Mouse (Mus musculus) midbrain, embryonic 16.5 days (tissue): ENCODE results near the gene Rffl. TPM values are rescaled to one million over a fixed set of nuclear protein-coding genes. Genes with fewer than 3 reads are reported as not detected.
"Not testable (repeated sequence)": the region's sequence is repeated elsewhere in the genome, so short reads cannot be mapped to it uniquely, and the experiment has no call there.

Experiments used
- ATAC-seq: fragments of 200-750 bp; cut with Nextera tagmentation; 2 replicates; pipeline ENCODE4 v1.8.0; 2017; ENCODE audit warnings: moderate TSS enrichment
- H3K27ac ChIP-seq: fragments of 300-500 bp; sonication (generic); 2 replicates; pipeline ENCODE4 v1.5.1; 2014; ENCODE audit warnings: mild to moderate bottlenecking, low read length, mixed read lengths
- H3K27me3 ChIP-seq: fragments of 300-500 bp; sonication (generic); 2 replicates; pipeline ENCODE4 v1.6.1; 2014; ENCODE audit warnings: low read depth, low read length, mixed read lengths; ENCODE audit not compliant: control insufficient read depth, insufficient read depth
- H3K36me3 ChIP-seq: fragments of 300-500 bp; sonication (generic); 2 replicates; pipeline ENCODE4 v1.6.1; 2014; ENCODE audit warnings: mild to moderate bottlenecking, low read length, moderate library complexity, mixed read lengths; ENCODE audit not compliant: control insufficient read depth, insufficient read depth
- H3K4me1 ChIP-seq: fragments of 300-500 bp; sonication (generic); 2 replicates; pipeline ENCODE4 v1.6.1; 2014; ENCODE audit warnings: mild to moderate bottlenecking, low read length, mixed read lengths; ENCODE audit not compliant: control insufficient read depth, insufficient read depth
- H3K4me2 ChIP-seq: fragments of 300-500 bp; sonication (generic); 2 replicates; pipeline ENCODE4 v1.6.1; 2014; ENCODE audit warnings: mild to moderate bottlenecking, low read length, mixed read lengths
- H3K4me3 ChIP-seq: fragments of 300-500 bp; sonication (generic); 2 replicates; pipeline ENCODE4 v1.5.1; 2014; ENCODE audit warnings: low read depth, mild to moderate bottlenecking, low read length, moderate library complexity, mixed read lengths
- H3K9ac ChIP-seq: fragments of 300-500 bp; sonication (generic); 2 replicates; pipeline ENCODE4 v1.6.1; 2014; ENCODE audit warnings: low read depth, low read length, mixed read lengths
- H3K9me3 ChIP-seq: fragments of 300-500 bp; sonication (generic); replicated peaks from 2 replicates; pipeline ENCODE4 v1.6.1; 2014; ENCODE audit warnings: mild to moderate bottlenecking, low read length, mixed read lengths; ENCODE audit not compliant: control insufficient read depth, poor library complexity, severe bottlenecking
- WGBS: fragments of 180-500 bp; shearing (Covaris S2); extraction: QIAGEN DNeasy Blood & Tissue Kit; methylation state at CpG from one replicate; pipeline ENCODE4 v1.1.7; 2014; 5-methylcytosine and 5-hydroxymethylcytosine counted together
- polyA plus RNA-seq: library from polyadenylated mRNA; unstranded; fragments of >200 nt; fragmentation: Nextera tagmentation; extraction: Ambion mirVana; gene quantifications from 2 replicates; pipeline ENCODE4 v1.2.1, GENCODE M21; 2015

Rffl gene
- polyA plus RNA-seq, 1 experiment from 2014 or later = 3.9 TPM

- not testable (repeated sequence) for H3K27me3 ChIP-seq, ATAC-seq, H3K4me2 ChIP-seq, H3K4me3 ChIP-seq, H3K9ac ChIP-seq, H3K9me3 ChIP-seq, H3K36me3 ChIP-seq, H3K27ac ChIP-seq
- 87% methylated on average over 10 of the region's 10 CpGs for WGBS
- peaks cover 15% of the 10 kb centered on the region for H3K4me1 ChIP-seq
Observed at GRCm38 (mm10) chr11:82832402-82832801, 38.6 kb downstream of the Rffl start.

- peak overlapping the region; percentile 23 for H3K4me2 ChIP-seq
- H3K27ac ChIP-seq = no peak overlapping the region
- no peak overlapping the region for H3K4me3 ChIP-seq
- H3K4me1 ChIP-seq = peaks cover 15% of the 10 kb centered on the region
- no peaks in the 10 kb centered on the region for H3K9me3 ChIP-seq
- ATAC-seq = no peak
- H3K36me3 ChIP-seq = no peaks in the 10 kb centered on the region
- no peaks in the 10 kb centered on the region for H3K27me3 ChIP-seq
- 0 out of 2 replicates have a peak overlapping the region, but pooled peaks have one; percentile 22 for H3K9ac ChIP-seq
- WGBS = 22% methylated on average over 10 of the region's 10 CpGs
Observed at GRCm38 (mm10) chr11:82831008-82831893, 39.8 kb downstream of the Rffl start.

- H3K4me3 ChIP-seq = no peak overlapping the region
- no peaks in the 10 kb centered on the region for H3K36me3 ChIP-seq
- H3K27me3 ChIP-seq = no peaks in the 10 kb centered on the region
- no peak overlapping the region for H3K9ac ChIP-seq
- no peaks in the 10 kb centered on the region for H3K9me3 ChIP-seq
- peaks cover 9% of the 10 kb centered on the region for H3K4me1 ChIP-seq
- no peak overlapping the region for H3K27ac ChIP-seq
- H3K4me2 ChIP-seq = no peak overlapping the region
- no peak for ATAC-seq
Observed at GRCm38 (mm10) chr11:82826818-82827217, 44.2 kb downstream of the Rffl start.

DNA sequence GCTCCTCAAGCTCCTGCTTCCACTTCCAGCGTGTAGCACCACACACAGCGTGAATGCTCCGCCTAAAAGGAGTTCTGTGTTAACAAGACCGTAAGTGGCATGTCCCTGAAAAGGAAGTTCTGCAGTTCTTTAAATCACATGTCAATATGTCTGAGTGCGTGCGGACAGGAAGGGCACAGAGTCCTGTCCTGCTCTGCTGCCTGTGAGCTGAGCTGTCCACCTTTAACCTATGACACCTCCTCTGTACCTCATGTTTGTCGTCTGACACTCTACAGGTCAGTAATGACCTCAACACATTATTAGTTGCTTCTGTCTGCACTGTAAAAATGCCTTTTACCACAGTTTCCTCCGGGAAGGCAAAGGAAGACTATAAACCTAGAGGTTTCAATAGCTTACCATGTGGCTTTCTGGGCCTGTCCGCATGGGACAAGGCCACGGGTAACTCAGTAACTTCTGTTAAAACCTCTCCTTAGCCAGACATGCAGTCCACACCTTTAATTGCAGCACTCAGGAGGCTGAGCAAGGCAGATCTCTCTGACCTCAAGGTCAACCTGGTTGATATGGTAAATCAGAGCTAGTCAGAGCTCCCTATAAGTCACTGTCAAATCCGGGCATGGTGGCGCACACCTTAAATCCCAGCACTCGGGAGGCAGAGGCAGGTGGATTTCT lies 50.1 kb downstream of the Rffl start:
- no peak overlapping the region for H3K4me3 ChIP-seq

DNA sequence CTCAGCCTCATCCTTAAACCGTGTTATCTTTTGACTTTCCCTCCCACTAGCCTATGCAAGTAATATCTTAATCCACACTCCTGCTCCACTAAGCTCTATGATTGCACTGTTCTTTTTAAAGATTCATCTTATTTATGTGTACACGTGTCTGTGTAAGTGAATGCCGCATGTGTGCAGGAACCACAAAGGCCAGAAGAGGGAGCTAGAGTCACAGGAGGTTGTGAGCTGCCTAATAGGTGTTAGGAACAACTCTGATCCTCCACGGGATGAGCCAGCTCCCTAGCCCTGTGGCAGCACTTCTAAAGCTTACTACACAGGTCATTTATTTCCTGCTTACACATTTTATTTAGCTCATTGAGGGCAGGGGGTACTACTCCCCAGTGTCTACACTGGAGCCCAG lies 51.7 kb downstream of the Rffl start:
- WGBS = 54% methylated on average over 4 of the region's 4 CpGs
- Histone ChIP-seq H3K9ac (no peak overlapping the region), H3K27ac (no peak overlapping the region), H3K27me3 (no peaks in the 10 kb centered on the region), H3K4me1 (no peaks in the 10 kb centered on the region), H3K9me3 (no peaks in the 10 kb centered on the region), H3K36me3 (no peaks in the 10 kb centered on the region), H3K4me3 (no peak overlapping the region), H3K4me2 (no peak overlapping the region)
- no peak for ATAC-seq

More for the DNA sequence above, 50.1 kb downstream of the Rffl start:
- Histone ChIP-seq H3K27ac (no peak overlapping the region), H3K4me1 (no peaks in the 10 kb centered on the region), H3K27me3 (no peaks in the 10 kb centered on the region), H3K36me3 (no peaks in the 10 kb centered on the region), H3K4me2 (no peak overlapping the region), H3K9ac (no peak overlapping the region), H3K9me3 (no peaks in the 10 kb centered on the region)
- 94% methylated on average over 13 of the region's 13 CpGs for WGBS
- ATAC-seq = no peak

DNA sequence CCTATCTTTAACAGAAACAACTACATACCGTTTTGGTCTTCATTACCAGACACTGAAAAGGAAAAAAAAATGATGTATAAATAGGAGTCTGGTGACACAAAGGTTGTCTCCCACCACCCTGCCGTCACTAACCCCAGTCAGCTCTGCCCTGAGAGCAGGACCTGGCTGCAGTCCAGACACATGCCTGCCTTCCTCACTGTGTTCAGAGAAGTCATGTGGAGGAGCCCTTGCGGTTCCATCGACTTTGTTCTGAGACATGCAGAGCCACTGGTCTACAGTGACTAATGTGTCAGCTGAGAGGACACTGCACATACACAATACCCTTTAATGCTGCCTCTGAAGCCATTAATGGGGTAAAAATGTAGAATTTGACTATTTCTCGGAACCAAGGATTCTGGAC lies 62.5 kb downstream of the Rffl start:
- no peak for ATAC-seq
- Histone ChIP-seq H3K4me2 (no peak overlapping the region), H3K36me3 (no peaks in the 10 kb centered on the region), H3K9me3 (no peaks in the 10 kb centered on the region), H3K4me3 (no peak overlapping the region), H3K9ac (no peak overlapping the region), H3K4me1 (0 out of 2 replicates have a peak, but pooled peaks cover 3% of the 10 kb centered on the region), H3K27ac (no peak overlapping the region), H3K27me3 (no peaks in the 10 kb centered on the region)
- 68% methylated on average over 5 of the region's 5 CpGs for whole genome bisulfite sequencing

DNA sequence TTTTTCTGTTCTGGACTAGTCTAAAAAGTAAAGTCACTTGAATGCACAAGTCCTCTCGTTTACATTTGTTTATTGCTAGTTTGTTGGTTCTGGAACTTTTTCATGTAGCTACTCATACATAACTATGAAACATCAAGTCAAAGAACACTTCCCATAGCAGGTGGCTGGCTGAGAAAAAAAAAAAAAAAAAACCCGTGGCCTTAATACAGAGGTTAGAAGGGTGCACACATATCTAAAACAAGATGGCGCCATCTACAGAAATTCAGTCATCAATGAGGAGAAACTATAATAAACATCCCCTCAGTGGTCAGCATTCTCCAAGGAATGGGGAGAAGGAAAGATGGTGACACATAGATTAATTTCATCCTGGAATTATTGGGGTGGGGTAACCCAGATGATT lies 63.6 kb downstream of the Rffl start:
- Histone ChIP-seq H3K9me3 (no peaks in the 10 kb centered on the region), H3K4me2 (no peak overlapping the region), H3K27me3 (no peaks in the 10 kb centered on the region), H3K9ac (no peak overlapping the region), H3K4me1 (no peaks in the 10 kb centered on the region), H3K27ac (no peak overlapping the region), H3K4me3 (no peak overlapping the region), H3K36me3 (peaks cover 8% of the 10 kb centered on the region)
- ATAC-seq = no peak
- 87% methylated on average over 3 of the region's 3 CpGs for WGBS

GRCm38 (mm10) chr11:82806656-82807055 lies 64.4 kb downstream of the Rffl start:
- Histone ChIP-seq H3K27me3 (no peaks in the 10 kb centered on the region), H3K36me3 (peaks cover 9% of the 10 kb centered on the region), H3K27ac (no peak overlapping the region), H3K4me2 (no peak overlapping the region), H3K9me3 (no peaks in the 10 kb centered on the region), H3K4me3 (no peak overlapping the region), H3K4me1 (no peaks in the 10 kb centered on the region), H3K9ac (no peak overlapping the region)
- 56% methylated on average over 3 of the region's 3 CpGs for WGBS
- no peak for ATAC-seq

- Histone ChIP-seq H3K27ac (no peak overlapping the region), H3K9me3 (no peaks in the 10 kb centered on the region), H3K4me2 (no peak overlapping the region), H3K9ac (no peak overlapping the region), H3K27me3 (no peaks in the 10 kb centered on the region), H3K4me3 (no peak overlapping the region), H3K4me1 (peaks cover 18% of the 10 kb centered on the region), H3K36me3 (peaks cover 2% of the 10 kb centered on the region; the same call in 1 of the 2 replicates)
- ATAC-seq = no peak
- 92% methylated on average over 11 of the region's 11 CpGs for WGBS
Observed at GRCm38 (mm10) chr11:82783453-82783852, 87.6 kb downstream of the Rffl start.
